Mouse (Mus musculus) cortical plate, adult 2 months (tissue): Measurements from ENCODE around the gene Atp5g3. TPM values are rescaled to one million over a fixed set of nuclear protein-coding genes. Genes with fewer than 3 reads are reported as not detected.
A peak's percentile ranks its signal among the peaks of the same experiment; 100 is the strongest.

ENCODE experiments used
- H3K27ac ChIP-seq: fragments of 200-500 bp; 2 replicates; pipeline ENCODE4 v1.5.1; 2012; ENCODE audit warnings: low read length, control low read depth, inconsistent platforms; ENCODE audit not compliant: insufficient read depth
- H3K4me1 ChIP-seq: fragments of 200-500 bp; 2 replicates; pipeline ENCODE4 v1.6.1; 2011; ENCODE audit warnings: low read length; ENCODE audit not compliant: control insufficient read depth, insufficient read depth
- H3K4me3 ChIP-seq: fragments of 200-500 bp; 2 replicates; pipeline ENCODE4 v1.5.1; 2011; ENCODE audit warnings: mild to moderate bottlenecking, low read length, control low read depth; ENCODE audit not compliant: insufficient read depth
- CTCF ChIP-seq: fragments of 200-500 bp; IDR thresholded peaks from 2 replicates; pipeline ENCODE4 v1.5.1; 2011; ENCODE audit warnings: mild to moderate bottlenecking, control low read depth, low read length; ENCODE audit not compliant: insufficient read depth; ENCODE audit errors: extremely low read depth
- POLR2A ChIP-seq: fragments of 200-500 bp; IDR thresholded peaks from 2 replicates; pipeline ENCODE4 v1.6.1; 2011; ENCODE audit warnings: mild to moderate bottlenecking, low read length, control low read depth; ENCODE audit not compliant: insufficient read depth; ENCODE audit errors: extremely low read depth
- polyA plus RNA-seq: library from polyadenylated mRNA; depleted of rRNA; stranded (reverse); fragments of >200 nt; gene quantifications from 2 replicates; pipeline ENCODE4 v1.2.3, GENCODE M21; 2012; rRNA removed

Gene Atp5g3
- polyA plus RNA-seq: 718 and 773 TPM in 2 replicates

- Histone ChIP-seq H3K4me1 (peaks cover 5% of the 10 kb centered on the region; the same call in 1 of the 2 replicates), H3K27ac (peak within 1 kb of the TSS; percentile 95), H3K4me3 (peak within 1 kb of the TSS; percentile 73)
- TF ChIP-seq POLR2A (peak; percentile 70), CTCF (no peak)
Observed at GRCm38 (mm10) chr2:73911175-73911700, at the start of gene Atp5g3. Atp5g3 (minus strand) TSS chr2:73911326.

- no peak overlapping the region for H3K4me3 ChIP-seq
- no peak overlapping the region for H3K27ac ChIP-seq
- TF ChIP-seq CTCF (no peak), POLR2A (no peak)
- no peaks in the 10 kb centered on the region for H3K4me1 ChIP-seq
Observed at GRCm38 (mm10) chr2:73958342-73958741, 47.2 kb upstream of the Atp5g3 start.

GRCm38 (mm10) chr2:73953612-73954011, 42.5 kb upstream of the Atp5g3 start:
- H3K4me3 ChIP-seq: no peak overlapping the region
- TF ChIP-seq POLR2A: no peak
- TF ChIP-seq CTCF: no peak
- no peaks in the 10 kb centered on the region for H3K4me1 ChIP-seq
- H3K27ac ChIP-seq: no peak overlapping the region

GRCm38 (mm10) chr2:73952597-73953219, 41.6 kb upstream of the Atp5g3 start:
- Histone ChIP-seq H3K4me3 (no peak overlapping the region), H3K27ac (no peak overlapping the region), H3K4me1 (no peaks in the 10 kb centered on the region)
- no peak for TF ChIP-seq POLR2A
- TF ChIP-seq CTCF: no peak

GRCm38 (mm10) chr2:73947360-73947759, 36.2 kb upstream of the Atp5g3 start:
- Histone ChIP-seq H3K4me1 (no peaks in the 10 kb centered on the region), H3K4me3 (no peak overlapping the region), H3K27ac (no peak overlapping the region)
- TF ChIP-seq POLR2A: no peak
- no peak for TF ChIP-seq CTCF

- H3K4me3 ChIP-seq: no peak overlapping the region
- no peak overlapping the region for H3K27ac ChIP-seq
- H3K4me1 ChIP-seq: no peaks in the 10 kb centered on the region
- TF ChIP-seq POLR2A (no peak), CTCF (no peak)
Observed at GRCm38 (mm10) chr2:73943735-73944134, 32.6 kb upstream of the Atp5g3 start.

- Histone ChIP-seq H3K27ac (no peak overlapping the region), H3K4me1 (no peaks in the 10 kb centered on the region), H3K4me3 (no peak overlapping the region)
- TF ChIP-seq POLR2A (no peak), CTCF (no peak)
Observed at GRCm38 (mm10) chr2:73942844-73943243, 31.7 kb upstream of the Atp5g3 start.

GRCm38 (mm10) chr2:73941281-73941680, 30.2 kb upstream of the Atp5g3 start:
- no peaks in the 10 kb centered on the region for H3K4me1 ChIP-seq
- H3K27ac ChIP-seq: no peak overlapping the region
- TF ChIP-seq POLR2A (no peak), CTCF (no peak)
- no peak overlapping the region for H3K4me3 ChIP-seq

- H3K4me3 ChIP-seq: no peak overlapping the region
- H3K4me1 ChIP-seq: no peaks in the 10 kb centered on the region
- no peak overlapping the region for H3K27ac ChIP-seq
- TF ChIP-seq POLR2A: no peak
- no peak for TF ChIP-seq CTCF
Observed at GRCm38 (mm10) chr2:73940471-73940870, 29.3 kb upstream of the Atp5g3 start.

- TF ChIP-seq POLR2A (no peak), CTCF (no peak)
- Histone ChIP-seq H3K4me1 (no peaks in the 10 kb centered on the region), H3K4me3 (no peak overlapping the region), H3K27ac (no peak overlapping the region)
Observed at GRCm38 (mm10) chr2:73938896-73939295, 27.8 kb upstream of the Atp5g3 start.
